Mouse (Mus musculus) olfactory bulb, adult 2 months (tissue): ENCODE results near the gene Stat3.

Experiments used
- CTCF ChIP-seq: fragments of 200-500 bp; IDR thresholded peaks from 2 replicates; pipeline ENCODE4 v1.5.1; 2012; ENCODE audit warnings: low read depth, mild to moderate bottlenecking, low read length, moderate library complexity; ENCODE audit not compliant: insufficient read depth
- POLR2A ChIP-seq: fragments of 200-500 bp; IDR thresholded peaks from 2 replicates; pipeline ENCODE4 v1.6.1; 2012; ENCODE audit warnings: mild to moderate bottlenecking, low read depth, low read length, moderate library complexity; ENCODE audit not compliant: insufficient read depth

DNA sequence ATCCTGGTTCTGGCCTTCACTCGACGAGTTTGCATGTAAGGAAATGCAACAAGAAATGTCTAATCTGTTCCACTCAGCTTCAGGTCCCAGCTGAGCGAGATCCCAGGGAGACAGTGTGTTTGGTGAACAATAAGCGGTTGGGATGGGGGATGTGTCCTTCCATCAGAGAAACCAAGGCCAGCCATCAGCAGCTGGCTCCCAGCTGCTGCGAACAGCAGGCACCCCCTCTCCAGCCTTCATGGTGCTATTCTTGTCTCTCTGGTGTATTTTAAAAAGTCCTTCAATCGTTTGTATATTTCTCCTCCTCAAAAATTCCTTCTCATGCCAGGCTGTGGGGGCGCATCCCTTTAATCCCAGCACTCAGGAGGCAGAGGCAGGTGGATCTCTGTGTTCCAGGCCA is 35.9 kb upstream of the Stat3 start:
- TF ChIP-seq CTCF: no peak
- no peak for TF ChIP-seq POLR2A
